Mouse (Mus musculus) adrenal gland, postnatal 36 days (tissue): ENCODE results near the gene Mlh3. TPM values are rescaled to one million over a fixed set of nuclear protein-coding genes. Genes with fewer than 3 reads are reported as not detected.
A peak's percentile ranks its signal among the peaks of the same experiment; 100 is the strongest.
"Not testable (repeated sequence)": the region's sequence is repeated elsewhere in the genome, so short reads cannot be mapped to it uniquely, and the experiment has no call there.

Experiments used
- DNase-seq, 2 experiments: peaks; one replicate each; pipeline ENCODE4 v3.0.0; 2021; ENCODE audit warnings: mixed read lengths in 1 of 2
- long read RNA-seq, 2 experiments: library from polyadenylated mRNA; stranded (forward); transcript quantifications; one replicate each; pipeline ENCODE4 v2.0.0; 2021; ENCODE audit warnings: borderline sequencing depth in 2 of 2
- total RNA-seq, 2 experiments: library from RNA; stranded (reverse); gene quantifications; 2 replicates each; pipeline ENCODE4 v1.2.3; 2021

Gene Mlh3
- 10 to 100 TPM; 11.0 to 12.9 TPM for total RNA-seq
- long read RNA-seq, experiment 1, partial matches to known transcripts: 0 of 1 reads
- long read RNA-seq, experiment 1, other reads (novel, unspliced or antisense): 1 of 1 reads
- long read RNA-seq, experiment 2, partial matches to known transcripts: 3 of 3 reads
- long read RNA-seq, experiment 2, other reads (novel, unspliced or antisense): 0 of 3 reads

GRCm38 (mm10) chr12:85270319-85270718, at the start of gene Mlh3:
Mlh3 (minus strand) TSS chr12:85270599.
- DNase-seq: peak; percentile 87 to 91

- DNase-seq: no peak
Observed at GRCm38 (mm10) chr12:85308651-85309050, 38.3 kb upstream of the Mlh3 start.

GRCm38 (mm10) chr12:85305247-85305892, 35.0 kb upstream of the Mlh3 start:
- DNase-seq: peak; percentile 84 to 85

GRCm38 (mm10) chr12:85304725-85305124, 34.3 kb upstream of the Mlh3 start:
- DNase-seq: no peak

- no peak for DNase-seq
Observed at GRCm38 (mm10) chr12:85303256-85303655, 32.9 kb upstream of the Mlh3 start.

- DNase-seq: no peak
Observed at GRCm38 (mm10) chr12:85298835-85299180, 28.4 kb upstream of the Mlh3 start.

- DNase-seq: peak in 1 of 2 experiments; percentile 34
Observed at GRCm38 (mm10) chr12:85298127-85298834, 27.9 kb upstream of the Mlh3 start.

- DNase-seq: no peak
Observed at GRCm38 (mm10) chr12:85297345-85297997, 27.1 kb upstream of the Mlh3 start.

GRCm38 (mm10) chr12:85296915-85297314, 26.5 kb upstream of the Mlh3 start:
- no peak for DNase-seq

- DNase-seq: no peak
Observed at GRCm38 (mm10) chr12:85295506-85295905, 25.1 kb upstream of the Mlh3 start.

GRCm38 (mm10) chr12:85292906-85293305, 22.5 kb upstream of the Mlh3 start:
- DNase-seq: no peak

GRCm38 (mm10) chr12:85292288-85292687, 21.9 kb upstream of the Mlh3 start:
- no peak for DNase-seq

GRCm38 (mm10) chr12:85291541-85291940, 21.1 kb upstream of the Mlh3 start:
- DNase-seq: no peak

- DNase-seq: no peak
Observed at GRCm38 (mm10) chr12:85290633-85291032, 20.2 kb upstream of the Mlh3 start.

- no peak for DNase-seq
Observed at GRCm38 (mm10) chr12:85289157-85290000, 19.0 kb upstream of the Mlh3 start.

GRCm38 (mm10) chr12:85288486-85289156, 18.2 kb upstream of the Mlh3 start, which contains the start of gene Zc2hc1c:
Zc2hc1c (plus strand) TSS chr12:85288591.
- peak; percentile 92 to 94 for DNase-seq

- DNase-seq: peak; percentile 49 to 57
Observed at GRCm38 (mm10) chr12:85287809-85288485, 17.5 kb upstream of the Mlh3 start, which contains the start of gene Acyp1. Acyp1 (minus strand) TSS chr12:85288438.

- no peak for DNase-seq
Observed at GRCm38 (mm10) chr12:85286941-85287340, 16.5 kb upstream of the Mlh3 start.

- peak in 1 of 2 experiments; percentile 51 for DNase-seq
Observed at GRCm38 (mm10) chr12:85284996-85285395, 14.6 kb upstream of the Mlh3 start.

- no peak for DNase-seq
Observed at GRCm38 (mm10) chr12:85284331-85284730, 13.9 kb upstream of the Mlh3 start.

- not testable (repeated sequence) for DNase-seq
Observed at GRCm38 (mm10) chr12:85281756-85282155, 11.4 kb upstream of the Mlh3 start.
